Mouse (Mus musculus) small intestine, adult 2 months (tissue): ENCODE measurements around the gene Chchd10. TPM values are rescaled to one million over a fixed set of nuclear protein-coding genes. Genes with fewer than 3 reads are reported as not detected.

Source experiments
- H3K27ac ChIP-seq: fragments of 200-500 bp; 2 replicates; pipeline ENCODE4 v1.5.1; 2012; ENCODE audit warnings: low read depth, low read length, control low read depth, inconsistent platforms; ENCODE audit not compliant: insufficient read depth
- H3K27me3 ChIP-seq: fragments of 200-500 bp; 2 replicates; pipeline ENCODE4 v1.6.1; 2012; ENCODE audit warnings: mild to moderate bottlenecking, moderate library complexity, low read length, inconsistent platforms; ENCODE audit not compliant: control insufficient read depth, insufficient read depth
- H3K36me3 ChIP-seq: fragments of 200-500 bp; 2 replicates; pipeline ENCODE4 v1.6.1; 2012; ENCODE audit warnings: mild to moderate bottlenecking, low read length, control low read depth, inconsistent platforms; ENCODE audit not compliant: control insufficient read depth, insufficient read depth
- H3K4me1 ChIP-seq: fragments of 200-500 bp; 2 replicates; pipeline ENCODE4 v1.6.1; 2012; ENCODE audit warnings: low read length, inconsistent platforms, mixed read lengths; ENCODE audit not compliant: control insufficient read depth, insufficient read depth, insufficient read length
- H3K4me3 ChIP-seq: fragments of 200-500 bp; 2 replicates; pipeline ENCODE4 v1.5.1; 2012; ENCODE audit warnings: low read depth, mild to moderate bottlenecking, control low read depth, inconsistent platforms, low read length, moderate library complexity
- CTCF ChIP-seq: fragments of 200-500 bp; IDR thresholded peaks from 2 replicates; pipeline ENCODE4 v1.5.1; 2012; ENCODE audit warnings: low read depth, mild to moderate bottlenecking, control low read depth, inconsistent platforms, low read length, moderate library complexity, mixed read lengths; ENCODE audit not compliant: insufficient replicate concordance, insufficient read length; ENCODE audit errors: extremely low read depth
- POLR2A ChIP-seq: fragments of 200-500 bp; IDR thresholded peaks from 2 replicates; pipeline ENCODE4 v1.6.1; 2012; ENCODE audit warnings: low read depth, mild to moderate bottlenecking, control low read depth, inconsistent platforms, low read length, moderate library complexity
- WGBS: fragments of 180-500 bp; shearing (Covaris S2); methylation state at CpG from one replicate; pipeline ENCODE4 v1.1.7; 2018; 5-methylcytosine and 5-hydroxymethylcytosine counted together
- polyA plus RNA-seq: library from polyadenylated mRNA; depleted of rRNA; stranded (reverse); fragments of >200 nt; gene quantifications from 2 replicates; pipeline ENCODE4 v1.2.3, GENCODE M21; 2012

Chchd10 gene
- polyA plus RNA-seq, 1 experiment: 1,071 TPM

DNA sequence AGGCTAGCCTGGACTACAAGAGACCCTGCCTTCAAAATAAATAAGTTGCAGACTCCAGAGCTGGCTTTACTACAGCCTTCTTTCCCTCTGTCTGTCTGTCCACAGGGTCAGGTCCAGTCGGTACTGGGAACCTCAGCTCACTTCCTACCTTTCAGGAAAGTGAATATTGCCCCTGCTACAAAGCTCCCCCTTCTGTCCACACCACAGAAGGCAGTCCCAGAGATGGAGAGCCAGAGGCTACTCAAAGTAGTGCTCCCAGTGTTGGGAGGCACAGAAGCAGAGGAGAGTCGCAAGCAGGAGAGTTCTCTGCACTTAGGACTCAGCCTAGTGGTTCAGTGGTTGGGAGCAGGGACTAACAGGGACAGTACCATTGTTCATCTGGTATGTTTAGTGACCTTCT, 8.6 kb upstream of the Chchd10 start:
- Histone ChIP-seq H3K36me3 (no peaks in the 10 kb centered on the region), H3K4me3 (no peak overlapping the region), H3K4me1 (peaks cover 3% of the 10 kb centered on the region; the same call in 1 of the 2 replicates), H3K27me3 (no peaks in the 10 kb centered on the region), H3K27ac (no peak overlapping the region)
- WGBS: 61% methylated on average over 2 of the region's 2 CpGs
- TF ChIP-seq CTCF: peak; percentile 11; the same call in 1 of the 2 replicates
- TF ChIP-seq POLR2A: no peak

DNA sequence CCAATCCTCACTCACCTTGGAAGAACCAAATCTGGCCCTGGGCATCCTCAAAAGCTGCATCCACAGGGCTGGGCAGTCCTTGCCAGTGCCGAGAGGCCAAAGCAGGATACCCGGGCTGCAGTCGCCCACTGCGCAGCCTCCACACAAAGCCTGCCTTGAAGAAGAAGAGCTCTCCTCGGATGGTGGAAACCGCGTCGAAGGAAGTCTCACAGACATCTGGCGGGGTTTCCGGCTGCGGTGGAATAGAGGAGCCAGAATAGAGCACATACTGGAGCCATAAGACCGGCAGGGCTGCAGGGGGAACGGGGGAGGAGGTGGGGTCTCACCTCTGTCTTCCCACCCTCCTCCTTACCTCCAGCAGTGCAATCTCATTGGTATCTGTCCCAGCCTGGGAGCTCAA, 6.5 kb upstream of the Chchd10 start:
- H3K27me3 ChIP-seq: peaks cover 12% of the 10 kb centered on the region
- WGBS: 93% methylated on average over 13 of the region's 13 CpGs
- H3K4me1 ChIP-seq: peaks cover 3% of the 10 kb centered on the region; the same call in 1 of the 2 replicates
- H3K4me3 ChIP-seq: no peak overlapping the region
- TF ChIP-seq CTCF (no peak), POLR2A (no peak)
- no peak overlapping the region for H3K27ac ChIP-seq
- no peaks in the 10 kb centered on the region for H3K36me3 ChIP-seq

- Histone ChIP-seq H3K27ac (no peak overlapping the region), H3K4me1 (peaks cover 7% of the 10 kb centered on the region; the same call in 1 of the 2 replicates), H3K4me3 (no peak overlapping the region), H3K27me3 (peaks cover 19% of the 10 kb centered on the region), H3K36me3 (no peaks in the 10 kb centered on the region)
- 22% methylated on average over 6 of the region's 6 CpGs for WGBS
- TF ChIP-seq POLR2A (no peak), CTCF (no peak)
Measured at GRCm38 (mm10) chr10:75930304-75930703, 2.6 kb upstream of the Chchd10 start.

DNA sequence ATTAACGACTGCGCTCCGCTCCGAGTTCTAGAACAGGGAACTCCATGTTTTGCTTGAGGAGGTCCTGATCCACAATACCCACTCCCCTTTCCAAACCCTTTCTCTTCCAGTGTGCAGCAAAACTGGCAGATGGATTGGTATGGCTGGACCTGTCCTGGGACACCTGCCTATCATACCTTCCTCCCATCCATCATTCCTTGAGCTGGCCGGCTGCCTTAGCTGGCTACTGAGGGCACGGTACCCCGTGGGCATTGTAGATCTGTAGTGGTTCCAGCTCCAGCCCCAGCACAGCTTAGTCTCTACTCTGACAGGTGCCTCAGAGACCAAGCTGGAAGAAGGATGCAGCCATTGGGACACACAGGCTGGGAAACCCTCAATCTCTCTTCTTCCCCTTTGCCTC, 1.6 kb upstream of the Chchd10 start:
- TF ChIP-seq CTCF (no peak), POLR2A (no peak)
- peaks cover 10% of the 10 kb centered on the region for H3K4me1 ChIP-seq
- H3K36me3 ChIP-seq: no peaks in the 10 kb centered on the region
- 26% methylated on average over 7 of the region's 7 CpGs for WGBS
- H3K27me3 ChIP-seq: peaks cover 19% of the 10 kb centered on the region
- H3K27ac ChIP-seq: no peak overlapping the region
- no peak overlapping the region for H3K4me3 ChIP-seq

GRCm38 (mm10) chr10:75932081-75932678, 750 bp upstream of the Chchd10 start:
- no peak overlapping the region for H3K27ac ChIP-seq
- peaks cover 15% of the 10 kb centered on the region for H3K4me1 ChIP-seq
- H3K36me3 ChIP-seq: no peaks in the 10 kb centered on the region
- WGBS: 6% methylated on average over 44 of the region's 44 CpGs
- H3K4me3 ChIP-seq: peak overlapping the region; percentile 66
- H3K27me3 ChIP-seq: peaks cover 19% of the 10 kb centered on the region
- TF ChIP-seq POLR2A (peak; percentile 7; the same call in 1 of the 2 replicates), CTCF (no peak)

- TF ChIP-seq POLR2A: no peak
- no peak for TF ChIP-seq CTCF
- WGBS: 52% methylated on average over 1 of the region's 1 CpGs
- Histone ChIP-seq H3K27me3 (peaks cover 18% of the 10 kb centered on the region), H3K27ac (no peak overlapping the region), H3K4me1 (peaks cover 19% of the 10 kb centered on the region), H3K36me3 (peaks cover 4% of the 10 kb centered on the region), H3K4me3 (no peak overlapping the region)
Measured at GRCm38 (mm10) chr10:75934991-75935390, 2.1 kb downstream of the Chchd10 start.

GRCm38 (mm10) chr10:75935680-75936541, 3.0 kb downstream of the Chchd10 start, which contains the start of gene Mmp11:
Gene Mmp11, minus strand, starts transcription at chr10:75936496.
- Histone ChIP-seq H3K36me3 (peaks cover 4% of the 10 kb centered on the region), H3K27me3 (peaks cover 12% of the 10 kb centered on the region; the same call in 1 of the 2 replicates), H3K4me3 (peak within 1 kb of the TSS; percentile 77), H3K27ac (peak within 1 kb of the TSS; percentile 17; the same call in 1 of the 2 replicates), H3K4me1 (peaks cover 19% of the 10 kb centered on the region)
- TF ChIP-seq POLR2A: peak; percentile 93
- no peak for TF ChIP-seq CTCF
- WGBS: 3% methylated on average over 51 of the region's 51 CpGs
